Mouse (Mus musculus): ENCODE results near the gene Olfr504. TPM values are rescaled to one million over a fixed set of nuclear protein-coding genes. Genes with fewer than 3 reads are reported as not detected.
"Not testable (repeated sequence)": the region's sequence is repeated elsewhere in the genome, so short reads cannot be mapped to it uniquely, and the experiment has no call there.

Gene Olfr504
- not detected in 2 replicates for polyA plus RNA-seq (2012; rRNA removed)

DNA sequence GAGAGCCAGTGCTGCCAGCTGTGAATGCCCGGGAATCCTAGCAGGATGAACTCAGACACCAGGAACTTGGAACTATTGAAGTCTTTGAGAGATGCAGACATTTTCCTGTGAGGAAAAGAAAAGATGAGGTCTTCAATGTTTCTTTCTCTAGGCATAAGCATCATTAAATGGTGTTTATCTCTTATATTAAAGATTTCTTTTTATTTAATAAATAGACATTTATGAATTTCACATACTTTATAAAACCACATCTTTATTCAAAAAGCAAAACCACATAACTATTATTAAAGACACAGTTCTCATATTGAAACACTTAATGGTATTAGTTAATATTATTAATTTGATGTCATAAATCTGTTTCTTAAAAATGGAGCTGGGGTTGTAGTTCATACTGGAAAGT lies at the start of gene Olfr504:
Gene Olfr504, minus strand, starts transcription at position 101 of the 400 bp plus-strand sequence.
- WGBS, result 78% methylated on average over 1 of the region's 1 CpGs
- DNase-seq (ENCODE audit: low read depth, low spot score), result no peak

DNA sequence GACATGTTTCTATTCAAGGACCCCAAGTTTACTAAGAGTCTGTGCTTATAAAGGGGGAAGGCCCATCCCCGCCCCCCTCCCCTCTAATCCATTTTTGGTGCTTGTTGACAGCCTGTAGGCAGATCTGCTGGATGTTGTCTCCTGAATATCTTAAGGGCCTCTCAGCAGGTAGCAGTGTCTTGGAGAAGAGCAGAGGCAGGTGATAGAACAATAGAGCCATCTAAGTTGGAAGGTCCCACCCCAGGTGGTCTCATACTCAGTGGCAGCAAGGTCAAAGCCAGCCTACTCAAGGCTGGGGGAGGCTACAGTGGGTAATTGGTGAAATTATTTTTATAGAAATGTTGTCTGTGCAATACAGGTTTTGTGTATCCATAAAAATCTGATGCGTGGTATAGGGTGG lies 48.5 kb upstream of the Olfr504 start:
- DNase-seq (ENCODE audit: low read depth, low spot score), result no peak
- 86% methylated on average over 2 of the region's 2 CpGs for whole genome bisulfite sequencing

DNA sequence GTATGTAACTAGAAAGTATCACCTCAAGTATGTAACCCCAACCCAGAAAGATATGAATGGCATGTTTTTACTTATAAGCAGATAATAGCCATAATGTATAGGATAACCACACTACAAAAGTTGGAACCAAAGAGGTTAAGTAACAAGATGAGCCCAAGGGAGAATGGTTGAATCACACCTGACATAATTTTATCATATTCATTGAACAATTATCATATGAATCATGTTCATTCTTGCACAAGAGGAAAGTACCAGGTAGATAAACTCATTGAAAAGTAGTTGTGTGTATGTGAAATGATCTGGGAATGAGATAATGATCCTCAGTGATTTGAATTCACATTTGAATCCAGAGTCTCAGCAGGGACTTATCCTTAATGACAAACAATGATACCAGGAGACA lies 44.9 kb upstream of the Olfr504 start, which contains the start of gene Olfr506:
Gene Olfr506, plus strand, starts transcription at position 301 of the 400 bp plus-strand sequence.
- no peak for DNase-seq (ENCODE audit: low read depth, low spot score)

DNA sequence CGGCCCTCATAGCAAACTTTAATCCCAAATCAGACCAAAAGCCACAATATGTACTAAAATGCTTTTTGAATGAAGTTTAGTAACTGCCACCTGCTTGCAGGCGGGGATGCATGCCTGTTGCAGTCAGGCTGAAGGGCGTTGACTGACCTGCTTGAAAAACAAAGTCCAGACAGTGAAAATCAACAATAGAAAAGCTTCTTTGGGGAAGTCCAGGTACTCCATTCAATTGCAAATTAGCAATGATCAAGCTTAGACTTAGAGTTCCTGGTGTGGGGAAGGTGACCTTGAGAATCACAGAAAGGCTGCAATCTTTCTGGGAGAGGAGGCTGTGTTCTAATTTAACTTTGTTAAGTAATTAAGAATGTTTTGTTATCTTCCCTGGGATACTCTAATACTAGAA lies 36.3 kb upstream of the Olfr504 start:
- 62% methylated on average over 3 of the region's 3 CpGs for WGBS
- not testable (repeated sequence) for DNase-seq (ENCODE audit: low read depth, low spot score)

- WGBS, result 97% methylated on average over 1 of the region's 1 CpGs
- no peak for DNase-seq (ENCODE audit: low read depth, low spot score)
Observed at GRCm38 (mm10) chr7:108589797-108590196, 24.2 kb upstream of the Olfr504 start.

DNA sequence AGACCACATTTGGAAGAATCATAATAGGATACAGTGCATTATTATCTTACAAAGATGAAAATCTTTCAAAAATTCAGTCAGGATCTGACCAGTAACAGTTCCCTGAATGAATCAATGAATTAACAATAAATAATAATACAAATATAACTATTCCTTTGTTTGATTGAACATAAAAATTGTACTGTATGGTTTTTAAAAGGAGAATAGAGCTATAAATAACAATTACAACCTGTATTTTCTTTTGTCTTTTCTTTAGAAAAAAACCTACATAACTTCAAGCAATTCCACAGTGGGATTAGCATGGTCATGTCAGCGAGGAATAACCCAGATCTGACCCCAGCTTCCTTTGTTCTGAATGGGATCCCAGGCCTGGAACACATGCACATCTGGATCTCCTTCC lies 21.4 kb downstream of the Olfr504 start, which contains the start of gene Olfr503:
Gene Olfr503, plus strand, starts transcription at position 301 of the 400 bp plus-strand sequence.
- DNase-seq (ENCODE audit: low read depth, low spot score), result not testable (repeated sequence)
- whole genome bisulfite sequencing, result 43% methylated on average over 1 of the region's 1 CpGs

DNA sequence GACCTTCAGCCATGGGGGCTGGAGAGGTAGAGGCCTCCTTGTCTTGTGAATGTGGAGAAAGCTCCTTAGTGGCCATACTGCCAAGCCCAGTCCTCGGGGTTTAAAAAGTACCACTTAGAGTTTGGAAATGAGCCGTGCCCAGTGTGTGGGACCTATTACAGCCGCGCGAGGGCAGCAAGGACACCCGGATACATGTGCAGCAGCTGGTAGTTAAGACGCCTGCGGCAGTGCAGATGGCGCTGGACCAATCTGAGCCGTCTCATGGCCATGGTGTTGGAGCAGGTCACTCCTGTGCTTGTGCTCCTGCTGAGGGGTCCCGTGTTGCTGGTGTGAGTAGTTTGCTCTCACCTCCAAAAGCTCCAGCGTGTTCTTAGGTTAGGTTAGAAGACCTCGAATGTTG lies 23.2 kb downstream of the Olfr504 start:
- WGBS, result 85% methylated on average over 13 of the region's 13 CpGs
- no peak for DNase-seq (ENCODE audit: low read depth, low spot score)

DNA sequence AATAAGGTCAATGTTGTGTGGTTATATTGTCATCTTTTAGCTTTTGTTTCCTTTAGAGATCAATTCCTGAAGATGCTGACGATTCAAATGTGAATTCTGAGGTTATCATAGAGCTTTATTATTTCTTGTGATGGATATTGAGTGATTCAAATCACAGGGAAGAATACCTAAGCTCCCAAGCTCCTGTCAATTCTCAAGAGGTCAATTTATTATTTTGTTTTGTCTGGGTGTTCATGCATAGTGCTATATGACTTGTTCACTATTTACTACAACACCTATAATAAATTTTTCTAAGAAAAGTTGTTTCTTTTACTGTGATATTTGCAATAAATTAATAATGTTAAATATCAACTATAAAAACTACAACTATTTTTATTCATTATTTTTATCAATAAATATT lies 40.6 kb downstream of the Olfr504 start, which contains the start of gene Olfr502:
Gene Olfr502, minus strand, starts transcription at position 101 of the 400 bp plus-strand sequence.
- DNase-seq (ENCODE audit: low read depth, low spot score), result no peak
- WGBS, result 66% methylated on average over 1 of the region's 1 CpGs

Other genes with a start within 250 kb of the Olfr504 start
- gene Olfr492, start 242.1 kb downstream of the Olfr504 start, polyA plus RNA-seq (2012; rRNA removed), result not detected in 2 replicates
- not detected in 2 replicates for gene Olfr493, start 218.8 kb downstream of the Olfr504 start, polyA plus RNA-seq (2012; rRNA removed)
- gene Olfr494, start 200.5 kb downstream of the Olfr504 start, polyA plus RNA-seq (2012; rRNA removed), result not detected in 2 replicates
- gene Olfr495, start 172.6 kb downstream of the Olfr504 start, polyA plus RNA-seq (2012; rRNA removed), result not detected in 2 replicates
- gene Olfr497, start 145.4 kb downstream of the Olfr504 start, polyA plus RNA-seq (2012; rRNA removed), result not detected in 2 replicates
- not detected in 2 replicates for gene Olfr498, start 100.5 kb downstream of the Olfr504 start, polyA plus RNA-seq (2012; rRNA removed)
- not detected in 2 replicates for gene Olfr502, start 40.7 kb downstream of the Olfr504 start, polyA plus RNA-seq (2012; rRNA removed)
- not detected in 2 replicates for gene Olfr503, start 21.3 kb downstream of the Olfr504 start, polyA plus RNA-seq (2012; rRNA removed)
- not detected in 2 replicates for gene Olfr506, start 45.0 kb upstream of the Olfr504 start, polyA plus RNA-seq (2012; rRNA removed)
- gene Olfr507, start 56.0 kb upstream of the Olfr504 start, polyA plus RNA-seq (2012; rRNA removed), result not detected in 2 replicates
- gene Olfr508, start 64.2 kb upstream of the Olfr504 start, polyA plus RNA-seq (2012; rRNA removed), result not detected in 2 replicates
- not detected in 2 replicates for gene Olfr509, start 86.1 kb upstream of the Olfr504 start, polyA plus RNA-seq (2012; rRNA removed)
- not detected in 2 replicates for gene Olfr510, start 100.6 kb upstream of the Olfr504 start, polyA plus RNA-seq (2012; rRNA removed)
- not detected in 2 replicates for gene Olfr512, start 147.5 kb upstream of the Olfr504 start, polyA plus RNA-seq (2012; rRNA removed)
- gene Olfr513, start 185.2 kb upstream of the Olfr504 start, polyA plus RNA-seq (2012; rRNA removed), result not detected in 2 replicates

All from large intestine, adult 2 months (tissue).